Mouse (Mus musculus) MEL (cell line): Measurements from ENCODE around the gene Chst15.

Source experiments
- CTCF ChIP-seq, 3 experiments: IDR thresholded peaks in 2 of 3; conservative IDR thresholded peaks in 1 of 3; 2 replicates each; pipeline ENCODE4 v1.5.1; 2011 to 2012; ENCODE audit warnings: low read length in 3 of 3, low read depth in 2 of 3, mild to moderate bottlenecking in 2 of 3, improper control_type of control experiment in 1 of 3, inconsistent platforms in 1 of 3, mixed read lengths in 1 of 3, moderate library complexity in 1 of 3; ENCODE audit not compliant: control insufficient read depth in 1 of 3, insufficient read depth in 1 of 3, poor library complexity in 1 of 3, severe bottlenecking in 1 of 3
- ELF1 ChIP-seq: IDR thresholded peaks from 2 replicates; pipeline ENCODE4 v1.6.1; 2014; ENCODE audit warnings: low read depth, mild to moderate bottlenecking, inconsistent platforms, low read length, improper control_type of control experiment, moderate library complexity
- EP300 ChIP-seq, 2 experiments: IDR thresholded peaks; 2 replicates each; pipeline ENCODE4 v1.6.1; 2011; ENCODE audit warnings: improper control_type of control experiment in 2 of 2, low read length in 2 of 2, low read depth in 1 of 2, mild to moderate bottlenecking in 1 of 2
- GATA1 ChIP-seq: IDR thresholded peaks from 2 replicates; pipeline ENCODE4 v1.6.1; 2011; ENCODE audit warnings: low read depth, low read length, improper control_type of control experiment
- NRF1 ChIP-seq: IDR thresholded peaks from 2 replicates; pipeline ENCODE4 v1.6.1; 2014; ENCODE audit warnings: low read depth, mild to moderate bottlenecking, inconsistent platforms, low read length, improper control_type of control experiment, moderate library complexity; ENCODE audit not compliant: poor library complexity, insufficient read depth, severe bottlenecking
- POLR2A ChIP-seq, 2 experiments: IDR thresholded peaks; 2 replicates each; pipeline ENCODE4 v1.6.1; 2011 to 2012; ENCODE audit warnings: low read length in 2 of 2, mild to moderate bottlenecking in 2 of 2, control low read depth in 1 of 2, improper control_type of control experiment in 1 of 2, low read depth in 1 of 2, moderate library complexity in 1 of 2; ENCODE audit not compliant: control insufficient read depth in 1 of 2, insufficient read depth in 1 of 2, poor library complexity in 1 of 2
- ZC3H11A ChIP-seq: IDR thresholded peaks from 2 replicates; pipeline ENCODE4 v1.6.1; 2012; ENCODE audit warnings: low read depth, mild to moderate bottlenecking, inconsistent platforms, low read length, improper control_type of control experiment
- ZKSCAN1 ChIP-seq: IDR thresholded peaks from 2 replicates; pipeline ENCODE4 v1.6.1; 2012; ENCODE audit warnings: low read depth, mild to moderate bottlenecking, inconsistent platforms, low read length, improper control_type of control experiment, moderate library complexity
- ZMIZ1 ChIP-seq: IDR thresholded peaks from 2 replicates; pipeline ENCODE4 v1.6.1; 2012; ENCODE audit warnings: low read depth, mild to moderate bottlenecking, inconsistent platforms, low read length, improper control_type of control experiment, moderate library complexity

DNA sequence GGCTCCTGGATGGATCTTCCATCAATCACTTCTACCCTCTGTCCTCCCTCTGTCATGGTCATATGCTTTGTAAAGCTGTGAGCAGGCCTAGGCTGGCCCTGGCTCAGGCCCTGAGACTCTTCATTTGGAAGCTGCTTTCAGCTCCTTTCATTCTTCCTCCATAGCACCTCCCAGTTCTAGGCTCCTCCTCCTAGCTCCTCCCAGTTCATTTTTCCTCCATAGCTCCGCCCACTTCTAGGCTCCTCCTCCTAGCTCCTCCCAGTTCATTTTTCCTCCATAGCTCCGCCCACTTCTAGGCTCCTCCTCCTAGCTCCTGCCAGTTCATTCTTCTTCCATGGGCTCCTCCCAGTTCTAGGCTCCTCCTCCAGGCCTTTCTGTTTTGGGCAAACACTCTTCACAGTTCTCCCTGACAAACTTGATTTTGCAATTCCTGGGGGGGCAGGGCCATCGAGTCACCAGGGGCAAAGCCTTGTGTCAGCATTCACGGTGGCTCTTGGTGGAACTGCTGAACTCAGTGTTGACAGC is 74.3 kb downstream of the Chst15 start:
- TF ChIP-seq ZC3H11A (no peak), ZMIZ1 (no peak), POLR2A (IDR thresholded peaks at IDR 0.05; ENCODE audit: control insufficient read depth in 1 of 2, insufficient read depth in 1 of 2, low read depth in 1 of 2, low read length in 2 of 2, poor library complexity in 1 of 2) (no peak; a peak in 1 of 4 replicates), GATA1 (no peak), ZKSCAN1 (no peak), NRF1 (no peak), CTCF (IDR thresholded peaks at IDR 0.05 in 2 of 3, conservative IDR thresholded peaks at IDR 0.05 in 1 of 3; ENCODE audit: control insufficient read depth in 1 of 3, insufficient read depth in 1 of 3, low read depth in 2 of 3, low read length in 3 of 3, poor library complexity in 1 of 3, severe bottlenecking in 1 of 3) (no peak), ELF1 (no peak), EP300 (IDR thresholded peaks at IDR 0.05; ENCODE audit: low read depth in 1 of 2, low read length in 2 of 2) (no peak)
